Mouse (Mus musculus): Measurements from ENCODE around the gene Iars2. TPM values are rescaled to one million over a fixed set of nuclear protein-coding genes. Genes with fewer than 3 reads are reported as not detected.

The Iars2 gene
- total RNA-seq, 1 experiment from 2014 or later: 41.4 TPM

- ATAC-seq (replicated peaks in 1 of 2; ENCODE audit: insufficient read depth in 1 of 2, low FRiP score in 2 of 2, low TSS enrichment in 1 of 2, low read depth in 1 of 2, poor library complexity in 2 of 2, severe bottlenecking in 2 of 2): no peak
Measured at GRCm38 (mm10) chr1:185292646-185293360, 36.4 kb downstream of the Iars2 start.

DNA sequence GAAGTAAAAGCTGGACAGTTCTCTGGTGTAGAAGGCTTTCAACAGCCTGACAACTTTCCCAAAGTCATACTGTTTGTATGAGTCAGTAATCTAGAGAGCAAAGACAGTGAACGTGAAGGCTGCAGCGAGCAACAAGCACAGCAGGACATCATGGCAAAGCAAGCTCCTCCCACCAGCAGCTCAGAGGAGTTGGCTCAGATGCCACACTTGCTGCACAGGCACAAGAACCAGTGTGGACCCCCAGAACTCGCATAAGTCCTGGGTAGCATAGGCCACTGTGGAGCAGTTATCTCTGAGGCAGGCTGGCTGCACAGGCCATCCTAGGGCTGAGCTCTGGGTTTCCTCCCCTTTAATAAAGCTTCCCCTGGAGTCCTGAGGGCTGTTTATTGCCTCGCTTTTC, 37.9 kb downstream of the Iars2 start:
- ATAC-seq (replicated peaks in 1 of 2; ENCODE audit: insufficient read depth in 1 of 2, low FRiP score in 2 of 2, low TSS enrichment in 1 of 2, low read depth in 1 of 2, poor library complexity in 2 of 2, severe bottlenecking in 2 of 2): no peak

DNA sequence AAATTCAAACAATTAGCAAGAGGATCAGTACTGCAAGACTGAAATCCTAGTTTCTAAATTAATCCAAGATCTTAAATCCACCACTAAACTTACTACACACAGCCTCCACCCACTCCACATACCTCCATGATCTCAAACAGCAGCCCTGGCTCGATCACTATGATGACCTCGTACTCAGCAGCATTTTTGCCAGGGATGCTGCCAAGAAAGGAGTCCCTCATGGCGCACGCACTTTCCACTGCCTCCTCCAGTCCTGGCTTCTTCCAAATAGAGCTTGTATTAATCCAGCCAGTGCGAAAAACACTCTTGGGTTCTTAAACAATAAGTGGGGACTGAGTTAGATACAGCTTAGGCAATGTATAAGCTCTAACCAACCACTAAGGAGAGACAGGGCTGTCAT, 40.0 kb downstream of the Iars2 start:
- ATAC-seq (replicated peaks in 1 of 2; ENCODE audit: insufficient read depth in 1 of 2, low FRiP score in 2 of 2, low TSS enrichment in 1 of 2, low read depth in 1 of 2, poor library complexity in 2 of 2, severe bottlenecking in 2 of 2): no peak

DNA sequence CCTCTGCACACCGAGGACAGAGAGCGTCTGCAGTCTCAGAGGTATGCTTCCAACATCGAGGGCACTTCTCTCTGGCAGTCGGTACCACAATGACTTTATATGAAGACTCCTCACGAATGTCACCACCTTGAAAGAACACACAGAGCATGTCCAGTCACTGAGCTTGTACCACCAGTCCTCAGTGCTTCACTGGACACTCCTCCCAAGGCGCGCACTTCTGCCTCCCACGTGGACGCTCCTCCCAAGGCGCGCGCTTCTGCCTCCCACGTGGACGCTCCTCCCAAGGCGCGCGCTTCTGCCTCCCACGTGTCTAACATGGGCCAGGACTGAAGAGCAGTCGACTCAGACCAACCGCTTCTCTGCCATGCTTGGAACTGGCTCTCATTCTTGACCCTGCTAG, 42.1 kb downstream of the Iars2 start:
- no peak for ATAC-seq (replicated peaks in 1 of 2; ENCODE audit: insufficient read depth in 1 of 2, low FRiP score in 2 of 2, low TSS enrichment in 1 of 2, low read depth in 1 of 2, poor library complexity in 2 of 2, severe bottlenecking in 2 of 2)

DNA sequence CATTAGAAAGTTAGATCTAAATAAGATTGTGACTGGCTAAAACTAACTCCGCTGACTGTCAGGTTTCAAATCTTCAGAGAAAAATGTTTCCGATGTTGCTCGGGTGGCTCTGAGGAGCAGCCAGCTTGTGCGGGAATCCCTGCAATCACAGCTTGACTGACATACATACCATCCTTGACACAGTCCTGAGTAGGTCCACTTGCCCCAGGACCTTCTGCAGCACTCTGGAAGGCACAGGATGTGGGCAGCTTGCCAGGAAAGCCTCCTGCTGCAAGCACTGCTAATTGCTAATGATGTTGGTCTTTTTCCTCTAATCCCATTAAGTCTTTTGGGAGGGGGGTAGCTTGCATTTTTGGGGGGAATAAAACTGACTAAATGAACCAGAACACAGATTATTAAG, 44.0 kb downstream of the Iars2 start:
- no peak for ATAC-seq (replicated peaks in 1 of 2; ENCODE audit: insufficient read depth in 1 of 2, low FRiP score in 2 of 2, low TSS enrichment in 1 of 2, low read depth in 1 of 2, poor library complexity in 2 of 2, severe bottlenecking in 2 of 2)

GRCm38 (mm10) chr1:185284740-185285139, 44.5 kb downstream of the Iars2 start:
- peak in 1 of 2 experiments; percentile 22; a peak in 1 of 4 replicates for ATAC-seq (replicated peaks in 1 of 2; ENCODE audit: insufficient read depth in 1 of 2, low FRiP score in 2 of 2, low TSS enrichment in 1 of 2, low read depth in 1 of 2, poor library complexity in 2 of 2, severe bottlenecking in 2 of 2)

DNA sequence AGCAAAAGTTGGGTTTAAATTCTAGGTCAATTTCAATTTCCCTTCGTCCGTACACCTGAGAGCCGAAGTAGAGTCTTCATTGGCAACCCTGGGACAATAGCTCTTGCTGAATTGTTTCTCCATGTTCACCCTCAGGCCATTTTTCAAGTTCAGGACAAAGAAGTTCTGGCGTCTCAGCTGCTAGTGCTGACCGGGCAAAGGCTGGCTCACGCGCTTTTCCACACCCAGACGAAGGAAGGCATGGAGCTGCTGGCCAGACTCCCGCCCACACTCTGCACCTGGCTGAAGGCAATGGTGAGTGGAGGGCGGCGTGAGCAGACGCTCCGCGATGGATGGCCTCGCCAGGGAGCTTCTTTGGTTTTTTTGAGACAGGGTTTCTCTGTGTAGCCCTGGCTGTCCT, 45.9 kb downstream of the Iars2 start:
- no peak for ATAC-seq (replicated peaks in 1 of 2; ENCODE audit: insufficient read depth in 1 of 2, low FRiP score in 2 of 2, low TSS enrichment in 1 of 2, low read depth in 1 of 2, poor library complexity in 2 of 2, severe bottlenecking in 2 of 2)

GRCm38 (mm10) chr1:185282846-185283245, 46.4 kb downstream of the Iars2 start:
- ATAC-seq (replicated peaks in 1 of 2; ENCODE audit: insufficient read depth in 1 of 2, low FRiP score in 2 of 2, low TSS enrichment in 1 of 2, low read depth in 1 of 2, poor library complexity in 2 of 2, severe bottlenecking in 2 of 2): no peak

- no peak for ATAC-seq (replicated peaks in 1 of 2; ENCODE audit: insufficient read depth in 1 of 2, low FRiP score in 2 of 2, low TSS enrichment in 1 of 2, low read depth in 1 of 2, poor library complexity in 2 of 2, severe bottlenecking in 2 of 2)
Measured at GRCm38 (mm10) chr1:185280616-185281015, 48.6 kb downstream of the Iars2 start.

DNA sequence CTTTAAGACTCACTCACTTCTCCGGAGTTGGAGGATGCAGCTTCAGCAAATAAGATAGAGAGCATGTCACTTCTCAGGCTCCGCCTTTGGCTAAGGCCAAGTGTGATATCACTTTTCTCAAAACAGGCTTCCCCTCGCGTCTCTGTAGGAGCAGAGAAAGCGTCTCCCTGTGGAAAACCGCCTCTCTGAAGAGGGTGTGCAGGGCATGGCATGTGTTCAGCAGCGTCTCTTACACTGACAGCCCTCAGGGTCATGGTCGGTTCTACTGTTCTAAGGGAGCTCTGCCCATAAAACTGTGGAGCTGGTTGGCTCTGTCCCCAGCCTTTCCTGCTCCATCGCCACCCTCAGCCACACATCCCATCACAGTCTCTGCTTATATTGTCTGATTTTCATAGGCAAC, 49.9 kb downstream of the Iars2 start:
- ATAC-seq (replicated peaks in 1 of 2; ENCODE audit: insufficient read depth in 1 of 2, low FRiP score in 2 of 2, low TSS enrichment in 1 of 2, low read depth in 1 of 2, poor library complexity in 2 of 2, severe bottlenecking in 2 of 2): no peak

DNA sequence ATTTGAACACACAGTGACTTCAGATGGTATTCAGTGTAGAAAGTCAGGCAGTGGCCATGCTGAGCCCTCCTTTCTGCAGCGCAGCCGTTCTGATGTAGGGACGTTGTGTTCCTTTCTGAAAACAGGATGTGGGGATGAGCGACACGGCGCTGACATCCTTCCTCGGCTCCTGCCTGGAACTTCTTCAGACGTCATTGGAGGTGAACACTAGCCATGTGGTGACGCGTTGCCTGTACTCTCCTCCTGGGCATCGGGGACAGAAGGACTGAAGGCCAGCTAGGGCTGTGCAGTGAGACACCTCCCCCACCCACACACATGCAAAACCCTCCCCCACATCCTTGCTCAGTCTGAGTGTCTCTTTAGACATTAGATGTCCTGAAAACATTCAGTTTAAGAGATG, 52.2 kb downstream of the Iars2 start:
- ATAC-seq (replicated peaks in 1 of 2; ENCODE audit: insufficient read depth in 1 of 2, low FRiP score in 2 of 2, low TSS enrichment in 1 of 2, low read depth in 1 of 2, poor library complexity in 2 of 2, severe bottlenecking in 2 of 2): no peak

GRCm38 (mm10) chr1:185275976-185276375, 53.2 kb downstream of the Iars2 start:
- ATAC-seq (replicated peaks in 1 of 2; ENCODE audit: insufficient read depth in 1 of 2, low FRiP score in 2 of 2, low TSS enrichment in 1 of 2, low read depth in 1 of 2, poor library complexity in 2 of 2, severe bottlenecking in 2 of 2): no peak

DNA sequence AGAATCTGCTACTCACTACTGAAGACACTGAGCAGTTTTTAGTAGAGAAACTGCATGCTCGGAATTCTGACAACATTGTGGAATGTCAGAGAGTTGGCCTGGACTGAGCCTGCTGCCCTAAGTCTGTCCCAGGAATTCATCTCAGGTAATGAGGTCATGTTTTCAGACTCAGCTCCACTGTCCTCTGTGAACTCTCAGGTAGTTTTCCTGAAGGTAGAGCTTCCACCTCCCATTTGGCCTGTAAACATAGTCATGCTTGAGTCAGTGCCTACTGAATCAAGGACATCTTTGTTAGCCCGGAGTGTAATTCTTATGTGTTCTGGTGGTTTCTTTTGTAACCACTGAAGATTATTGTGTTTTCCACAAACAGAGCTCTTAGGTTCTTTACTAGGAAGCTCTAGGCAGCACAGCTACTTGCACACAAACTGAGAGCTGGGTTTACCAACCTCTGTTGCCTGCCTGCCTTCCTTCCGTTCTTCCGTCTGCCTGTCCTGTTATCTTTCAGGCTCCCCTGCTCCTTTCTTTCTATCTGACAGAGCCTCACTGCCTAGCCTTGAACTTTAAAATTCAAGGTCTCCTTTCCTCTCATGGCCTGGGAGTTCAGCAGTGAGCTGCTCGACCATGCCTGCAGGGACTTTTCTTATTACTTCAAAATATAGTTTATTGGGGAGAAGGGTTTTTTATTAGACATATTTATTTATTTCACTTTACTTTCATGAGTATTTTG, 54.2 kb downstream of the Iars2 start:
- ATAC-seq (replicated peaks in 1 of 2; ENCODE audit: insufficient read depth in 1 of 2, low FRiP score in 2 of 2, low TSS enrichment in 1 of 2, low read depth in 1 of 2, poor library complexity in 2 of 2, severe bottlenecking in 2 of 2): no peak

DNA sequence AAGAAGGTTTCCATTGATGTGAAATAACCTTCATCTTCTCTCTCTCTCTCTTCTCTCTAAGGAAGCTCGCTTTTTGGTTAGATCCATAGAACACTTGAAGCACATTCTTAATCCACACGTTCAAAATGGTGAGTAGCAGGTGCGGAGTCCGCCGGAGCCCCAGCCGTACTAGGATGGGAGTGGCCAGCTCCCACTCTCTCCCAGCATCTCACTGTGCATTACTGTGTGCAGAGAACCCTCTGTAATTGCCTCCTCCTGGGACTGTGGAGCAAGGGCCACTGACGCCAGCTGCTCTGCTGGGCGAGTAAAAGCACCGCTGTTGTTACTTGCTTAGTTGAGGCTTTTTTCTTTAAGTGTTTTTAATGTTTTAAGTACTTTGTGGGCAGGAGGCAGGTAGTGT, 57.8 kb downstream of the Iars2 start:
- no peak for ATAC-seq (replicated peaks in 1 of 2; ENCODE audit: insufficient read depth in 1 of 2, low FRiP score in 2 of 2, low TSS enrichment in 1 of 2, low read depth in 1 of 2, poor library complexity in 2 of 2, severe bottlenecking in 2 of 2)

GRCm38 (mm10) chr1:185270403-185271097, 58.6 kb downstream of the Iars2 start:
- ATAC-seq (replicated peaks in 1 of 2; ENCODE audit: insufficient read depth in 1 of 2, low FRiP score in 2 of 2, low TSS enrichment in 1 of 2, low read depth in 1 of 2, poor library complexity in 2 of 2, severe bottlenecking in 2 of 2): no peak

DNA sequence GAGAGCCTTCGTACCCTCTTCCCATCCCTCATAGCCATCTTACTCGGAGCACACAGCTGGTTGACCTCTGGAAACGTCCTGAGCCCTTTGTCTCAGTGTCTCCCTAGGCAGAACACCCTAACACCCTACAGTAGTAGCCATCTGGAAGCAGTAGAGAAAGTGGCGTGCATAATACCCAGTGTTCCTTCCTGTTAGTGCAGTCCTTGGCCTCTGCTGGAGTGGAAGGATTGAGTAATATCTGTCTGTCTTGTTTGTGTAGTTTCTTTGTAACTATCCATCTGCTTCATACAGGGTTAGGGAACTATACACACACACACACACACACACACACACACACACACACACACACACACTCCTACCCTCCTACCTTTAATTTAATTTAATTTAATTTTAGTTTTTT, 60.5 kb downstream of the Iars2 start:
- ATAC-seq (replicated peaks in 1 of 2; ENCODE audit: insufficient read depth in 1 of 2, low FRiP score in 2 of 2, low TSS enrichment in 1 of 2, low read depth in 1 of 2, poor library complexity in 2 of 2, severe bottlenecking in 2 of 2): no peak

DNA sequence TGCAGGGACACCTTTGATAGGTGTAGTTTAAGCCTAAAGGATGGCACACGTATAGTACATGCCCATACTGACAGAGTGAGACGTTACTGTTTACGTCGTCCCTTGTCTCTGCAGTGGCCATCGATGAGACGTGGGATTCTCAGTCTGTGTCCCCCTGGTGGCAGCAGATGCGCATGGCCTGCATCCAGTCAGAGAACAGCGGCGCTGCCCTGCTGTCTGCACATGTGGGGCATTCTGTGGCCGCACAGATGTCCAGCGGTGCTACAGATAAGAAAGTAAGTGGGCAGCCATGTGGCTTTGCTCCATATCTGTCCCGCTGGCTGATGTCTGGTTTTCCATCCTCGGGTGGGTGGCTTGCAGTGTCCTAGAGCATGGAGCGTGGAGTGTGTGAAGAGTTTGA, 66.6 kb downstream of the Iars2 start:
- ATAC-seq (replicated peaks in 1 of 2; ENCODE audit: insufficient read depth in 1 of 2, low FRiP score in 2 of 2, low TSS enrichment in 1 of 2, low read depth in 1 of 2, poor library complexity in 2 of 2, severe bottlenecking in 2 of 2): peak; percentile 59 to 72; a peak in 3 of 4 replicates

- ATAC-seq (replicated peaks in 1 of 2; ENCODE audit: insufficient read depth in 1 of 2, low FRiP score in 2 of 2, low TSS enrichment in 1 of 2, low read depth in 1 of 2, poor library complexity in 2 of 2, severe bottlenecking in 2 of 2): no peak
Measured at GRCm38 (mm10) chr1:185256753-185257152, 72.4 kb downstream of the Iars2 start.
